Mouse (Mus musculus): ENCODE measurements around the gene Rnf5. TPM values are rescaled to one million over a fixed set of nuclear protein-coding genes. Genes with fewer than 3 reads are reported as not detected.

Gene Rnf5
- total RNA-seq (2023): 29.9 TPM

DNA sequence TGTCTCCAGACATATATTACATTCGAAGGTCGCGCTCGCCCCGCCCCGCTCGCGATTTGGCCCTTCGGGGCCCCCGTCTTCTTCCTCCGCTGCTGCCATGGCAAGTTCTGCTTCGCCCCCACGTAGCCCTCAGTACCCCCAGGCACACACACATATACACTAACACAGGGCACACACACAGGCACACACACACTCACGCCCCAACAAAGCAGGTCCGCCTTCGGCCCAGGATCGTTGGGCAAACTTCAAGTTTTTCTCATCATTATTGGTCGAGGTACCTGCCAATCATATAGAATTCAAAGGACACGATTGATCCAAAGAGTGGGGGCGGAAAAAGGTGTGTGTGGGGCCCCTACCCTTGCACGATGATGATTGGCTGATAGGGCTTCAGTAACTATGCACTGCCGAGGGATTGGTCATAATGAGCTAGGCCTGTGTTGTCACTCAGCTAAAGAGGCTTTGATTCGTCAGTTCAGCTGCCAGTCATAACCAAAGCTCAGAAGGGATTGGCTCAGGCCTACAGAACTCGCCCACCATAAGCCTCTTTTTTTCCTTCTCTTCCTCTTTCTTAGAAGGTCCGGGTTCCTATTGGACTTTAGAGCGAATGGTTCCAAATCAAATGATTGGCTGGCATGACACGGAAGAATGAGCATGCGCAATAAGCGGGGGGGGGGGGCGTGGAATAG is at the start of gene Rnf5:
Gene Rnf5 (minus strand): TSS at position 316 of the 686 bp plus-strand sequence.

DNA sequence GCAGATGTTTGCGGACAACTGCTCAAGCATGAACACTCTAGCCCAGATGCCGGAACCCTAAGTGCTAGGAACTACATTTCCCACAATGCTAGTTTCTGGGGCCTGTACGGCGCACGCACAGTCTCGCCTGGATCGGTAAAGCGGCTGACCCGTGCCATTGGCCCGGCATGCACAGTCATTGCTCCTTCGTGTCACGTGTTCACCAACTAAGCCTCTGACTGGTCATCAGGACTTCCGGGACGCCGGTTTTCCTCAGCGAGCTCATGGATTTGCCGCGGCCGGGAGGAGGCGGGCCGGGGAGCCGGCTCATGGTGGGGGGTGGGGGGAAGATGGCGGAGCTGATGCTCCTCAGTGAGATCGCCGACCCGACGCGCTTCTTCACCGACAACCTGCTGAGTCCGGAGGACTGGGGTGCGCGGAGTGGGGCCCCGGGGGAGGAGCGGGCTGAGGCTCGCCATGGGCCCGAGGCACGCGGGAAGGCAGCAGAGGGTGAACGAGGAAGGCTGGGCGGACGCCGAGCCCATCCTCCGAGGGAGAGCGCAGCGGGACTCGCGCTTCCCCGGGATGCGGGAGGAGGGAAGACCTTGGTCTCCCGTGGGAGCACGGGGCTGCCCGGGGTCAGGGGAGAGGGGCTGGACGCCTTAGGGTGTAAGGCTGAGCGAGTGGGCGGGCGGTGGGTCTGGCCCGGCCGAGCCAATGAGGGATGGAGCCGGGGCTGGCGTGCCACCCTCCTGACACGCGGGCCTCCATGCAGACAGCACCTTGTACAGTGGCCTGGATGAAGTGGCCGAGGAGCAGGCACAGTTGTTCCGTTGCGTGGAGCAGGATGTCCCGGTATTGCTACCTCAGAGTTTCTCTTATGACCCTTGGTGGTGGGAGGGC is 43.7 kb upstream of the Rnf5 start, which contains the start of gene Atf6b:
Gene Atf6b (plus strand): TSS at position 241 of the 882 bp plus-strand sequence.

DNA sequence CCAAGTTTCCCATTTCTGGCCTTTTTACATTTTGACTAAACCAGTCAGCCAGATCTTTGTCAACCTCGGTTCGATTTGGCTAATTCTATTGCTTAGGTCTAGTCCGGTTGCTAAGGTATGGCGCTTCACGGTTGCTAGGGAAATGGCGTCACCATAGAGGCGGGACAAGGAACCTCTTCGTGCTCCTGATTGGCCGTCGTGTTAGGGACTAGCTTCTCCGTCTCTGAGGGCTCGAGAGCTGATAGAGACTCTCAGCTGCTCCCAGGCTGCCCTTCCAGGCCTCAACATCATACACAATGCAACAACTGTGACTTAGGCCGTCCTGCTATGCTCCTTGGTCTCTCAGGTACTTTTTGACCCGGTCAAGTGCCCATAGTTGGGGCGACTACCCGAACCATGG is 41.1 kb upstream of the Rnf5 start, which contains the start of gene Fkbpl:
Gene Fkbpl (plus strand): TSS at position 157 of the 400 bp plus-strand sequence.

DNA sequence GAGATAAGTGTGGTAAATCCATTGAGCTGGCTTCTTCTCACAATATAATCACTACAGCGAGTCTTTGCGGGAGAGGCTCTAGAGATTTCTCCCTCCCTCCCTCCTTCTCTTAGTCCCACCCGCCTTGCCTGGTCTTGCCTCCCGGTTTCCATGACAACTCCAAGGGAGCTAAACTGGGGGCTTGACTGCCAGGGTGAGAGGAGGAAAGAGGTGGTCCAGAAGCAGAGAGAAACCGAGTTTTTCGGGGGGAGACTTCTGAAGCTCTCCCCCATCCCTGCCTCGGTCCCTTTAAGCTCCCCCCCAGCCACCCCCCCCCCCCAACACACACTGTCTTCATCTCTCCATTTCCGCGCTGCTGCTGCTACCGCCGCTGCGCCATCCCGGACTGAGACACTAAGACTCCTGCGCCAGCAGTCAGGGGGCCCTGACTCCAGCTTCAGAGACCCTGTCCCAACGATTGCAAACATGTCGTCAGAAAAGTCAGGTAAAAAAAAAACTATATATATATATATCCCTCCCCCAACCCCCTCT is 25.8 kb upstream of the Rnf5 start, which contains the start of gene Prrt1:
Gene Prrt1 (plus strand): TSS at position 313 of the 531 bp plus-strand sequence.

DNA sequence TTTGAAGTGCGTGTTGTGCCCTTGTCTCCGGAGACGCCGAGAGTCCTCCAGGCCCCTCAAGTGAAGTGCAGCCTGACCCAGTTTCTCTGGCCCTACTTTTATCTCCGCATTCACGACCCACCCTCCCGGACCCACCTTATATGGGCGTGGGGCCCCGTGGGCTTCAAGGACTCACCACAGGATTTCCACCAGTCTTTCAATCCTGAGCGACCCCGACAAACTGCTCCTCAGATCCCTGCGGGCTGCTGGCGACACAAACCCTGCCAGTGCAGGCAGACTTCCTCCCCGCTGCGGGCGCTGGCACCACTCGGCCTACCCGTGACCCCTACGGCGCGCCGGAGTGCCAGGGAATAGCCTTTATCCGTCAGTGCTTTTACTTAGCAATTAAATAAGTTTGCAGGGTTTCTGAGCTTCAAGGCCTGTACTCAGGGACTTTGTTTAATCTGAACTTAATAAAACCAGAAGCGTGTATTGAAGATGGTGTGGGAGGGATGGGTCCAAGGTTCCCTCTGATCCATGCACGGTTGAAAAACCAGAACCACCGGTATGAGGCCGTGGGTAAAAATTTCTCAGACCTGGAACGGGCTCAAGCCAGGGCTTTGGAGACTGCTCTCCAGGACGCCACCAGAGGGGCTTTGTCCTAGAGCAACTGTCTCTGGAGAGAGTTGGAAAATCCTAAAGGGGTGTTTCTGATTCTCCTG is 24.6 kb upstream of the Rnf5 start, which contains the start of gene Ppt2:
Gene Ppt2 (minus strand): TSS at position 568 of the 701 bp plus-strand sequence.

DNA sequence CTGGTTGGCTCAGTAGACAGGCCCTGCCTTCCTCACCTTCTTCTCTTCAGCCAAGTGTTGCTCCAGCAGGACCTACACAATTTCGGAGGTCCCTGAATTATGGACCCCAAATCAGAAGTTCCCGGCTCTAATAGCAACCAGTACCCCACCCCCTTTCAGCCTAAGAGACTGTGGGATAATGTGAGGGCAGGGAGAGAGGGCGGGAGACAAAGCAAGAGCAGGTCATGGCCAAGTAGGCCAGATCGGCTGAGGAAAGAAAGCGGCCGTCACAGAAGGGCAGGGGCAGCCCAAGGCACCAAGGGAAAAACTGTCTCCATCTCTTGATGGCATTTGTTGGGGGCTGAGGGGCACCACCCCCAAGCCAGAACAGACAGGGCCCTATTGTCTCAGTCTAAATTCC is 12.4 kb upstream of the Rnf5 start, which contains the start of gene Egfl8:
Gene Egfl8 (minus strand): TSS at position 101 of the 400 bp plus-strand sequence.

DNA sequence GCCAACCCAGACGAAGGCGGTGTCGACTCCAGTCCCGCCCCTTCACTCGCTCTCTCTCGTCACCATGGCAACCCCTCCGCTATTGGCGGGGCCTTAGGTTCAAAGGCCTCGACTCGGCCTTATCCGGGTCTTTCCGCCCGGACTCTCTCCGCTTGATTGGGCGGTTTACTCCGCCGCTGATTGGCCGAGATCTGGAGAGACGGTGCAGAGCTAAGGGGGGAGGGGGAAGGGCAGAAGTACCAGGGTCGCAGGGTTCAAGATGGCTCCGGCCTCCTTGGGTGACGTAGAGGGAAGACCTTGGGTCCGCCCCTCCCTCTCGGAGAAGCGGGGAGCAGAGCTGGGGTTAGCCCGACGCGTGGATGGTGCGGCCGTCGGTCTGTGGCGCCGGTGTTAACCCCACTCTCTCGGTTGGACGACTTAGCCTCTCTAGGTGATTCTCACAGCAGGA is 595 bp upstream of the Rnf5 start, which contains the start of gene Agpat1:
Gene Agpat1 (plus strand): TSS at position 202 of the 448 bp plus-strand sequence.

DNA sequence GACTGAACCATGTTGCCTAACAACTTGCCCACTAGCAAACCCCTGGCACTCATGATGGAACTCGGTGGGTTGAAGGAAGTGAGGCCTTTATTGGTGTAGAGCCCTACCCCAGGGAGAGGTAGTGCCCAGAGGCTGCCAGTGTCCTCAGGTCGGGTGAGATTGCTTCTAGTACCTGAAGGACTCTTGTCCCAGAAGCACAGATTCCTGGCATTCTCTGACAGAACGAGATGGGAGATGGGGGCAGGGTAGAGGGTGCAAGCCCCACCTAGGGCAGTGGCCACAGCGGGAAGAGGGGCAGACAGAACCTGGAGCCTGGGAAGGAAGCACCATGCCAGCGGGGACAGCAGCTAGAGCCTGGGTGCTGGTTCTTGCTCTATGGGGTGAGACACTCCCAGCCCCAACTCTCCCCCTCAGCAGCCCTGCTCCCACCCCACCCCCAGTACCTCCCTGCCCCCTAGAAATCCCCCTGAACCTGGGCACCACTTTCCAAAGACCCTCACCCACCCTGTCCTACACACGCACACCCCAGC is 5.9 kb downstream of the Rnf5 start, which contains the start of gene Ager:
Gene Ager (plus strand): TSS at position 297 of the 530 bp plus-strand sequence.

DNA sequence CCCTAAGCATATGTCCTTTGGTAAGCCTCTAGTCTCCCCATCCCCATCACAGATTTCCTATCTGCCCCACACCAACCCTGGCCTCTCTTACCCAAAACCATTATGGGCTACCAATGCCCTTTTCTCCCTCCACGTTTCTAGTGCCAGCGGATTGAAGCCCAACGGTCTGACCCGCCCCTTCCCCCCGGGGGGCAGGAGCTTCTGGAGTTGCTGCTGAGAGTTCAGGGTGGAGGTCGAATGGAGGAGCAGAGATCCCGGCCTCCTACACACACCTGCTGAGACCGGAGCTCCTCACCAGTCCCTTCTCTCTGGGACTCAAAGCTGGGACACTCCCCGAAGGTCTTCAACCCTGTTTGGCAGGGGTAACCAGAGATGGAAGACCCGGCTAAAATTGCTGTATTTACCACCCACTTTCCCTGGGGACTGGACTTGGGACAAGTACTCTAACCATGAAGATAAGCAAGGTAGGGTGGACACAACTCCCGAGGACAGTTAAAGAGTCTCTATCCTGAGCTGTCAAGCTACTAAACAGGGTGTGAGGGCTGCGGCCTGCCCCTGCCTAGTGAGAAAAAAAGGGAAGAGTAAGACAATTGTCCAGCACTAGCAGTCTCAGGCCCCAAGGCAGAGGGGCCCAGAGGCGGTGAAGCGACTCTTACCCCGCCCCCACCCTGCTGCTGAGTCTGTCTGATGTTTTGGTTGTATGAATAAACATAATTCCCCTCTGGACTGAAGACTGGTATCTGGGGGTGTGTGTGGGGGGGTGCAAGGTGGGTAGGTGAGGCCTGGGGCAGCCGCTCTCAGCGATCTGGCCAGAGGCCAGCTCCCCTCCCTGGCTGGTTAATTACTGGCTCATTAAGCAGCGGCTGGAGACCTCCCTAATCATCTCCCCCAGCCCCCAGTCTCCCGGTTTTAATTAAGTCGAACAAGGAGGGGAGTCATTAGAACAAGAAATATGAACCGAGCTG is 12.2 kb downstream of the Rnf5 start, which contains the start of gene Pbx2:
Gene Pbx2 (plus strand): TSS at position 238 of the 965 bp plus-strand sequence.

DNA sequence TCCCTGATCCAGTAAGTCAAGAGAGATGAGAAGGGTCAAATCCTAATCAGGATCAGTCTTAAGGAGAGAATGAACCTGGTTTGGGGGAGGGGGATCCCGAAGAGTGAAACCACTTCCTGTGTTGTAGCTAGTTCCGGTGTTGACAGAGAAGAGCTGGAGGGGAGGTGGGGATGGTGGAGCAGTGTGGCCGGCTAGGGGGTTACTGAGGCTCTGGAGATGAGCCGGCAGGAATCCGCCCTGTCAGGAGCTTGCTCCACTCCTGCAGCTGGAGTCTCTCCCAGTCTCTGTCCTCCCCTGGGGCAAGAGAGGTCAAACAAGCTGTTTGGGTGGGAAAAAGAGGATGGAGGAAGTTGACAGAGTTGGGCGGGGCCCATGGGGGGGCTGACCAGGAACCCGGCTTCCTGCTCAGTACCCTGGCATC is 13.8 kb downstream of the Rnf5 start, which contains the start of gene Gpsm3:
Gene Gpsm3 (plus strand): TSS at position 126 of the 421 bp plus-strand sequence.

DNA sequence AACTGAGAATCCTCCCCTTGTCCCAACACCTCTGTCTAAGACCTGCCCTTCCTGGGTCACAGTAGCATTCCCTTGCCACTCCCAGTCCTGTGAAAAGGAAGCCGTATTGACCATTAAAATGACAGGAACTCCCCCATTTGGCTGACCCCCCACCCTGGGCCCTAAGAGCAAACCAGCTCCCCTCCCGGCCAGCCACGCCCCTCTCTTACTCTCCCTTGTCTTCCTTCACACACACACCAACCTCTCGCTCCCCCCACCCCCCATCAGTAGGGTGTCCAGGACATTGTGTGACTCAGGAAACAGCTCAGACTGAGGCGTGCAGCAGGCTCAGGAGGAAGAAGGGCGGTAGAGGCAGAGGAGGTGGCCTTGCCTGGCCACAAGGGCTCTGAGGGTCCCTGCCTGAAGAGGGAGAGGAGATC is 39.5 kb downstream of the Rnf5 start, which contains the start of gene Notch4:
Gene Notch4 (plus strand): TSS at position 266 of the 419 bp plus-strand sequence.

Other genes starting within 250 kb of the Rnf5 start
- gene Btnl2, start 248.9 kb downstream of the Rnf5 start, total RNA-seq (2023): 0.85 TPM
- 0.35 TPM for gene Btnl1, start 226.6 kb downstream of the Rnf5 start, total RNA-seq (2023)
- 4.0 TPM for gene BC051142, start 204.9 kb downstream of the Rnf5 start, total RNA-seq (2023)
- gene Btnl4, start 126.4 kb downstream of the Rnf5 start, total RNA-seq (2023): not detected
- not detected for gene Btnl6, start 86.3 kb downstream of the Rnf5 start, total RNA-seq (2023)
- gene Notch4, start 39.4 kb downstream of the Rnf5 start, total RNA-seq (2023): 0.38 TPM
- gene Gpsm3, start 13.9 kb downstream of the Rnf5 start, total RNA-seq (2023): 180 TPM
- 48.2 TPM for gene Pbx2, start 12.4 kb downstream of the Rnf5 start, total RNA-seq (2023)
- gene Ager, start 5.8 kb downstream of the Rnf5 start, total RNA-seq (2023): 8.7 TPM
- 41.1 TPM for gene Agpat1, start 572 bp upstream of the Rnf5 start, total RNA-seq (2023)
- 8.4 TPM for gene Egfl8, start 12.3 kb upstream of the Rnf5 start, total RNA-seq (2023)
- 20.6 TPM for gene Ppt2, start 24.8 kb upstream of the Rnf5 start, total RNA-seq (2023)
- gene Prrt1, start 25.8 kb upstream of the Rnf5 start, total RNA-seq (2023): 6.9 TPM
- gene Fkbpl, start 41.1 kb upstream of the Rnf5 start, total RNA-seq (2023): 1.2 TPM
- gene Atf6b, start 43.5 kb upstream of the Rnf5 start, total RNA-seq (2023): 42.3 TPM
- 0.09 TPM for gene Tnxb, start 66.8 kb upstream of the Rnf5 start, total RNA-seq (2023)
- 0.70 TPM for gene C4b, start 140.2 kb upstream of the Rnf5 start, total RNA-seq (2023)
- gene Cyp21a1, start 200.9 kb upstream of the Rnf5 start, total RNA-seq (2023): not detected
- 55.8 TPM for gene Stk19, start 233.3 kb upstream of the Rnf5 start, total RNA-seq (2023)
- 86.0 TPM for gene Dxo, start 233.3 kb upstream of the Rnf5 start, total RNA-seq (2023)
- 121 TPM for gene Skiv2l, start 246.5 kb upstream of the Rnf5 start, total RNA-seq (2023)
- gene Nelfe, start 246.7 kb upstream of the Rnf5 start, total RNA-seq (2023): 22.0 TPM

All from CD4-positive naive resting alpha-beta T cell, adult 76 days (primary cell).